Comparison of ENCODE assay signal across 9 mouse cellular contexts in genomic region chr11:19971954-19972750, GRCm38 (mm10). TPM values are rescaled to one million over a fixed set of nuclear protein-coding genes. Genes with fewer than 3 reads are reported as not detected.
DNase-seq lines count a peak whose midpoint lies in the region; ATAC-seq and TF ChIP-seq lines count a peak whose summit lies in the region.
"Had no signal": no experiment of that assay in that cellular context is flagged by ENCODE, and none has a peak within 500 bp of the region (broad histone marks: within the 10 kb centered on the region; RNA-seq: fewer than 3 reads in every experiment).

No protein-coding gene starts in this region.

- no peak for TF ChIP-seq CTCF in ES-Bruce4 (IDR thresholded peaks at IDR 0.05; ENCODE audit: low read depth, low read length)
- peak; percentile 44 for TF ChIP-seq CTCF in bone marrow, adult 2 months (IDR thresholded peaks at IDR 0.05; ENCODE audit: control insufficient read depth, insufficient read depth, low read length)

- no peak for TF ChIP-seq POLR2A in ES-Bruce4 (IDR thresholded peaks at IDR 0.05; ENCODE audit: insufficient read depth, low read length)
- TF ChIP-seq POLR2A in bone marrow, adult 2 months (IDR thresholded peaks at IDR 0.05; ENCODE audit: borderline replicate concordance, control insufficient read depth, low read depth, low read length): no peak

- H3K4me3 ChIP-seq in kidney, embryonic 14.5 days (ENCODE audit: low read length): no peak overlapping the region
- no peak overlapping the region for H3K4me3 ChIP-seq in ES-Bruce4 (ENCODE audit: low read depth, low read length)
- H3K4me3 ChIP-seq in bone marrow, adult 2 months (replicated peaks; ENCODE audit: control insufficient read depth, low read depth, low read length): no peak overlapping the region
- H3K4me3 ChIP-seq: limb, embryonic 12.5 days had no signal

- H3K4me2 ChIP-seq in kidney, embryonic 14.5 days (replicated peaks; ENCODE audit: low read depth, low read length): no peak overlapping the region
- H3K4me2 ChIP-seq: limb, embryonic 12.5 days had no signal

- peak; percentile 67 for DNase-seq in kidney, adult 11 months
- DNase-seq in kidney, postnatal 14 days: peak; percentile 58
- DNase-seq in ovary, postnatal 14 days (ENCODE audit: low spot score): no peak
- no peak for DNase-seq in gastrocnemius, postnatal 4 days (ENCODE audit: low spot score in 2 of 2)
- no peak for DNase-seq in adrenal gland, adult 2 months

- TF ChIP-seq EP300 in ES-Bruce4 (IDR thresholded peaks at IDR 0.05; ENCODE audit: insufficient read depth, low read depth, low read length): no peak

- H3K9ac ChIP-seq in kidney, embryonic 14.5 days (ENCODE audit: low read depth, low read length): no peak overlapping the region
- H3K9ac ChIP-seq in ES-Bruce4 (ENCODE audit: low read depth, poor library complexity, severe bottlenecking): no peak overlapping the region
- H3K9ac ChIP-seq: limb, embryonic 12.5 days had no signal

- ATAC-seq in kidney, embryonic 14.5 days (ENCODE audit: low FRiP score, low TSS enrichment): no peak

- H3K27me3 ChIP-seq in kidney, embryonic 14.5 days (ENCODE audit: control insufficient read depth, insufficient read depth, low read length): no peaks in the 10 kb centered on the region
- H3K27me3 ChIP-seq in ES-Bruce4 (ENCODE audit: control insufficient read depth, insufficient read depth, low read length, poor library complexity, severe bottlenecking): no peaks in the 10 kb centered on the region
- H3K27me3 ChIP-seq: limb, embryonic 12.5 days had no signal

- H3K27ac ChIP-seq in kidney, embryonic 14.5 days (ENCODE audit: low read depth, low read length): no peak overlapping the region
- H3K27ac ChIP-seq in ES-Bruce4 (ENCODE audit: insufficient read depth, low read length): peak overlapping the region; percentile 60; the same call in 1 of the 2 replicates
- H3K27ac ChIP-seq in bone marrow, adult 2 months (ENCODE audit: control insufficient read depth, insufficient read depth, low read depth, low read length, poor library complexity): no peak overlapping the region
- H3K27ac ChIP-seq: limb, embryonic 12.5 days had no signal

- 83% methylated on average over 4 of the region's 4 CpGs for WGBS in kidney, embryonic 14.5 days
- 61% methylated on average over 4 of the region's 4 CpGs for WGBS in bone marrow, adult 2 months

- no peaks in the 10 kb centered on the region for H3K9me3 ChIP-seq in kidney, embryonic 14.5 days (ENCODE audit: control insufficient read depth, low read length)
- peaks cover 5% of the 10 kb centered on the region; the same call in 1 of the 2 replicates for H3K9me3 ChIP-seq in ES-Bruce4 (replicated peaks; ENCODE audit: control insufficient read depth, insufficient read depth, low read length, poor library complexity, severe bottlenecking)
- H3K9me3 ChIP-seq: limb, embryonic 12.5 days had no signal

- peaks cover 43% of the 10 kb centered on the region for H3K4me1 ChIP-seq in kidney, embryonic 14.5 days (ENCODE audit: control insufficient read depth, insufficient read depth, low read length)
- peaks cover 3% of the 10 kb centered on the region for H3K4me1 ChIP-seq in ES-Bruce4 (ENCODE audit: control insufficient read depth, insufficient read depth, low read length)
- no peaks in the 10 kb centered on the region for H3K4me1 ChIP-seq in bone marrow, adult 2 months (ENCODE audit: control insufficient read depth, insufficient read depth, low read length)

- no peaks in the 10 kb centered on the region for H3K36me3 ChIP-seq in kidney, embryonic 14.5 days (ENCODE audit: control insufficient read depth, insufficient read depth, low read length)
- H3K36me3 ChIP-seq in ES-Bruce4 (ENCODE audit: control insufficient read depth, insufficient read depth, low read length, poor library complexity, severe bottlenecking): peaks cover 7% of the 10 kb centered on the region; the same call in 1 of the 2 replicates
- H3K36me3 ChIP-seq: limb, embryonic 12.5 days had no signal

RNA-seq across cellular contexts. Expression of gene Spred2, which starts 48.0 kb away (rescaled TPM):
- polyA plus RNA-seq in kidney, embryonic 14.5 days (2014; fragmentation: Nextera tagmentation; extraction: Ambion mirVana): 9.8 and 12.3 TPM in 2 replicates
- 41.9 and 43.5 TPM in 2 replicates for polyA plus RNA-seq in ES-Bruce4 (2011; ENCODE audit: insufficient read depth, insufficient read length, low read depth, missing spikeins)
- polyA plus RNA-seq in bone marrow, adult 2 months (2011; ENCODE audit: insufficient read depth, insufficient read length, low replicate concordance, missing spikeins): 3.5 and 7.1 TPM in 2 replicates
- 10 to 100 TPM; 21.2 to 26.4 TPM for total RNA-seq in gastrocnemius, postnatal 4 days (2021)
- 10 to 100 TPM; 27.5 to 34.0 TPM for total RNA-seq in adrenal gland, adult 2 months (2021)
- 26.3 and 36.6 TPM in 2 replicates for polyA plus RNA-seq in adrenal gland, adult 2 months (2012; rRNA removed)

Comparison
In these comparisons a context has a peak if more than half of its experiments do, and no peak if none do; other contexts are left out.
1. DNase-seq: peak in kidney, adult 11 months (single experiment) and kidney, postnatal 14 days (single experiment); none in ovary, postnatal 14 days (single experiment), gastrocnemius, postnatal 4 days (0 of 2) and adrenal gland, adult 2 months (single experiment).